Mouse (Mus musculus) ovary, adult 18-20 months (tissue): ENCODE measurements at regions not wholly inside any gene's neighbourhood (a gene's known extent, or its start where the extent isn't known, plus 50 kb on each side); places are given as distances from the start of the nearest gene placed in this dataset.

ENCODE experiments used
- DNase-seq: peaks from one replicate; pipeline ENCODE4 v3.0.0; 2022; ENCODE audit warnings: low spot score, mixed read lengths

DNA sequence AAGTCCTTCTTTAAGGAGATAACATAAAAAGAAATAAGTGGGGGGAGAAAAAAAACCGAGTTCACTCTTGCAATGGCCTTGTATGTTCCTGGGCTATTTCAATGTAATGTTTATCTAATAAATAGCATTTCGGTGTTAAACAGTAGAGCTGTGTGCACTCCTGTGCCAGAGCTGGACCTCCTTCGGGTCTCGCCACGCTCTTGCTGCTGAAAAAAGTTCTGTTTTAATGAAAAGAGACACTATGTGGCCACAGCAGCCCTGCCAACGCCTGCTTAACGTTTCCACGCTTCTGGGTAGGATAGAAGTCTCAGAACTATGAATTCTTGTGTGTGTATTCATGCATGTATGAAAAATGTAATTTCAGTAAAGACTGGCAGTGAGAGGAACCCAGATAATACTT, 50.3 kb upstream of the Prickle1 start:
- DNase-seq, result no peak
